Mouse (Mus musculus): ENCODE measurements around the gene Cdk19.

DNA sequence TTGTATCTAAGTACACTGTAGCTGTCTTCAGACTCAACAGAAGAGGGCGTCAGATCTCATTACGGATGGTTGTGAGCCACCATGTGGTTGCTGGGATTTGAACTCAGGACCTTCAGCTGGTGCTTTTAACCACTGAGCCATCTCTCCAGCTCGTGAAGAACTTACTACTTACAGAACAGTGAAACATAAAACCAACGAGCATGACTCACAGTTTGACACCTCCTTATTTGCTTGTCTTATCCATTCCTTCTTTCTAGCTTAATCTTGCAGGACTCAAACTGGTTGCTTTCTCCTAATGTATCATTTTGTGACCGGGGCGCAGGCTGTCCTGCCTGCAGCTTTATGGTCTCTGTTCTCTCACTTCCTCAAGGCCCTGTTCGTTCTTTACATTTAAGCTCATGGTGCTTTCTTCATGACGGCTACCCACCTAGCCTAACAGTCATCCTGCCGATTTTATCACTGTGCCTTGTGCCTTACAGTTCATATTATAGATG lies 8.1 kb downstream of the Cdk19 start:
- TF ChIP-seq CTCF (IDR thresholded peaks at IDR 0.05; ENCODE audit: control insufficient read depth, insufficient read depth, low read length) (no peak), POLR2A (IDR thresholded peaks at IDR 0.05; ENCODE audit: borderline replicate concordance, control insufficient read depth, low read depth, low read length) (no peak)

Data from bone marrow, adult 2 months (tissue).